Mouse (Mus musculus) olfactory bulb, adult 2 months (tissue): Measurements from ENCODE around the gene Sirt2.

Source experiments
- CTCF ChIP-seq: fragments of 200-500 bp; IDR thresholded peaks from 2 replicates; pipeline ENCODE4 v1.5.1; 2012; ENCODE audit warnings: low read depth, mild to moderate bottlenecking, low read length, moderate library complexity; ENCODE audit not compliant: insufficient read depth
- POLR2A ChIP-seq: fragments of 200-500 bp; IDR thresholded peaks from 2 replicates; pipeline ENCODE4 v1.6.1; 2012; ENCODE audit warnings: mild to moderate bottlenecking, low read depth, low read length, moderate library complexity; ENCODE audit not compliant: insufficient read depth

- TF ChIP-seq CTCF: no peak
- no peak for TF ChIP-seq POLR2A
Observed at GRCm38 (mm10) chr7:28799994-28800393, 33.5 kb downstream of the Sirt2 start.
